Mouse (Mus musculus): ENCODE data around the gene Gm26602.

DNA sequence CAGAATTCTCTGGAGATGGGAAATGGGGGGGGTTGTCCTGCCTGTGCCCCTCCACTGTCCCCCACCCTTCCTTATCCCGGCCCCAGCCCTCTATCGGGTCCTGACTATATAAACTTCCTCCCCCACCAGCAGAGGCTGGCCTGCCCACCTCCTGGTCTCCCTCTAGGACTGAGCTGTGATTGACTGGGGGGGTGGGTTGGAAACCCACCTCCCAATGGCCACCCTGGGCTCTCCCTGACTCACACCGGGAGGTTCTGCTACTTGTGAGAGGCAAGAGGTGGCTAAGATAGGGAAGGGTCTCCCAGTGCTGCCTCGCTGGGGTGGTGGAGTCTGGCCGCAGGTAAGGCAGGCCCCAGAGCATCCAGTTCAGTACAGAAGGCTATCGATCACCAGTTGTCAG is 36.8 kb downstream of the Gm26602 start:
- TF ChIP-seq GATA1 (IDR thresholded peaks at IDR 0.05; ENCODE audit: borderline replicate concordance, low read length) = no peak
- no peak for TF ChIP-seq FLI1 (IDR thresholded peaks at IDR 0.05; ENCODE audit: low read length)

Measured in megakaryocyte, embryonic 14.5 days (primary cell).